Mouse (Mus musculus): ENCODE measurements at regions not wholly inside any gene's neighbourhood (a gene's known extent, or its start where the extent isn't known, plus 50 kb on each side); places are given as distances from the start of the nearest gene placed in this dataset.

GRCm38 (mm10) chr13:79529336-79529735, 1329.8 kb upstream of the Nr2f1 start:
- no peak overlapping the region for H3K27ac ChIP-seq (replicated peaks; ENCODE audit: low read depth, low read length)
- H3K4me2 ChIP-seq (ENCODE audit: low read length) = no peak overlapping the region
- no peaks in the 10 kb centered on the region for H3K4me1 ChIP-seq (ENCODE audit: control insufficient read depth, insufficient read depth, low read length)
- peak; percentile 43; the same call in 1 of the 2 replicates for ATAC-seq (ENCODE audit: low FRiP score, low TSS enrichment)
- WGBS = 67% methylated on average over 2 of the region's 2 CpGs
- H3K4me3 ChIP-seq (replicated peaks; ENCODE audit: low read depth, low read length) = no peak overlapping the region
- DNase-seq = peak; percentile 4
- H3K9me3 ChIP-seq (ENCODE audit: control insufficient read depth, low read length) = no peaks in the 10 kb centered on the region
- no peaks in the 10 kb centered on the region for H3K36me3 ChIP-seq (ENCODE audit: control insufficient read depth, insufficient read depth, low read length)
- H3K27me3 ChIP-seq (ENCODE audit: control insufficient read depth, insufficient read depth, low read length) = no peaks in the 10 kb centered on the region
- no peak overlapping the region for H3K9ac ChIP-seq (replicated peaks; ENCODE audit: low read length)

- H3K9me3 ChIP-seq (ENCODE audit: control insufficient read depth, low read length) = no peaks in the 10 kb centered on the region
- no peak overlapping the region for H3K4me3 ChIP-seq (replicated peaks; ENCODE audit: low read depth, low read length)
- no peak overlapping the region for H3K27ac ChIP-seq (replicated peaks; ENCODE audit: low read depth, low read length)
- no peaks in the 10 kb centered on the region for H3K36me3 ChIP-seq (ENCODE audit: control insufficient read depth, insufficient read depth, low read length)
- DNase-seq (no peak), ATAC-seq (ENCODE audit: low FRiP score, low TSS enrichment) (no peak)
- no peak overlapping the region for H3K4me2 ChIP-seq (ENCODE audit: low read length)
- no peak overlapping the region for H3K9ac ChIP-seq (replicated peaks; ENCODE audit: low read length)
- WGBS = 39% methylated on average over 2 of the region's 2 CpGs
- H3K27me3 ChIP-seq (ENCODE audit: control insufficient read depth, insufficient read depth, low read length) = no peaks in the 10 kb centered on the region
- no peaks in the 10 kb centered on the region for H3K4me1 ChIP-seq (ENCODE audit: control insufficient read depth, insufficient read depth, low read length)
Observed at GRCm38 (mm10) chr13:79550711-79551110, 1332.5 kb upstream of the Arrdc3 start.

GRCm38 (mm10) chr13:79555572-79556280, 1327.5 kb upstream of the Arrdc3 start:
- no peak for DNase-seq
- WGBS = 84% methylated on average over 3 of the region's 3 CpGs

More at GRCm38 (mm10) chr13:79555572-79556280, 1327.5 kb upstream of the Arrdc3 start:
- H3K36me3 ChIP-seq (ENCODE audit: control insufficient read depth, insufficient read depth, low read length) = no peaks in the 10 kb centered on the region
- no peak for ATAC-seq (ENCODE audit: low FRiP score, low TSS enrichment)
- H3K4me2 ChIP-seq (ENCODE audit: low read length) = no peak overlapping the region
- no peak overlapping the region for H3K27ac ChIP-seq (replicated peaks; ENCODE audit: low read depth, low read length)
- H3K4me3 ChIP-seq (replicated peaks; ENCODE audit: low read depth, low read length) = no peak overlapping the region
- H3K9ac ChIP-seq (replicated peaks; ENCODE audit: low read length) = no peak overlapping the region
- H3K4me1 ChIP-seq (ENCODE audit: control insufficient read depth, insufficient read depth, low read length) = no peaks in the 10 kb centered on the region
- no peaks in the 10 kb centered on the region for H3K27me3 ChIP-seq (ENCODE audit: control insufficient read depth, insufficient read depth, low read length)
- H3K9me3 ChIP-seq (ENCODE audit: control insufficient read depth, low read length) = no peaks in the 10 kb centered on the region
